Mouse (Mus musculus) yolk sac, embryonic 10.5 days (tissue): ENCODE data around the gene Hmg20a.

Experiments
- DNase-seq: peaks from one replicate; pipeline ENCODE4 v3.0.0-alpha.2; 2017; ENCODE audit warnings: low spot score

Hmg20a gene

GRCm38 (mm10) chr9:56497181-56497864, 78.9 kb downstream of the Hmg20a start:
- no peak for DNase-seq

- no peak for DNase-seq
Measured at GRCm38 (mm10) chr9:56499324-56500067, 81.1 kb downstream of the Hmg20a start.

GRCm38 (mm10) chr9:56500893-56501590, 82.6 kb downstream of the Hmg20a start:
- DNase-seq: no peak

GRCm38 (mm10) chr9:56501721-56502542, 83.5 kb downstream of the Hmg20a start:
- no peak for DNase-seq

GRCm38 (mm10) chr9:56502543-56502971, 84.1 kb downstream of the Hmg20a start:
- no peak for DNase-seq

GRCm38 (mm10) chr9:56503621-56504500, 85.5 kb downstream of the Hmg20a start:
- DNase-seq: no peak

- no peak for DNase-seq
Measured at GRCm38 (mm10) chr9:56504511-56504910, 86.1 kb downstream of the Hmg20a start.

- DNase-seq: peak; percentile 31
Measured at GRCm38 (mm10) chr9:56505083-56505792, 86.8 kb downstream of the Hmg20a start.

GRCm38 (mm10) chr9:56505793-56506755, 87.7 kb downstream of the Hmg20a start:
- DNase-seq: peak; percentile 87

- DNase-seq: peak; percentile 19
Measured at GRCm38 (mm10) chr9:56506931-56507681, 88.7 kb downstream of the Hmg20a start.

GRCm38 (mm10) chr9:56507682-56508061, 89.3 kb downstream of the Hmg20a start:
- no peak for DNase-seq

GRCm38 (mm10) chr9:56508835-56509451, 90.5 kb downstream of the Hmg20a start:
- DNase-seq: no peak

GRCm38 (mm10) chr9:56510281-56510680, 91.9 kb downstream of the Hmg20a start:
- DNase-seq: no peak

- DNase-seq: no peak
Measured at GRCm38 (mm10) chr9:56512486-56512885, 94.1 kb downstream of the Hmg20a start.

GRCm38 (mm10) chr9:56515110-56515509, 96.7 kb downstream of the Hmg20a start:
- DNase-seq: no peak

- no peak for DNase-seq
Measured at GRCm38 (mm10) chr9:56516219-56516618, 97.8 kb downstream of the Hmg20a start.

- DNase-seq: no peak
Measured at GRCm38 (mm10) chr9:56516692-56517263, 98.4 kb downstream of the Hmg20a start.

GRCm38 (mm10) chr9:56522281-56522680, 103.9 kb downstream of the Hmg20a start:
- DNase-seq: no peak
